Mouse (Mus musculus): Measurements from ENCODE around the gene Zfp799. TPM values are rescaled to one million over a fixed set of nuclear protein-coding genes. Genes with fewer than 3 reads are reported as not detected.
"Not testable (repeated sequence)": the region's sequence is repeated elsewhere in the genome, so short reads cannot be mapped to it uniquely, and the experiment has no call there.

The Zfp799 gene
- 21.5 and 24.2 TPM in 2 replicates for polyA plus RNA-seq (2015; fragmentation: Nextera tagmentation; extraction: Ambion mirVana)

GRCm38 (mm10) chr17:32829540-32830417, at the start of gene Zfp799:
TSS of gene Zfp799 (minus strand) at chr17:32830261.
- Histone ChIP-seq H3K4me1 (replicated peaks) (peaks cover 18% of the 10 kb centered on the region), H3K9me3 (no peaks in the 10 kb centered on the region), H3K9ac (replicated peaks) (peak within 1 kb of the TSS; percentile 97), H3K4me3 (replicated peaks) (peak within 1 kb of the TSS; percentile 76), H3K4me2 (replicated peaks) (peak within 1 kb of the TSS; percentile 85), H3K27ac (peak within 1 kb of the TSS; percentile 85), H3K36me3 (peaks cover 16% of the 10 kb centered on the region), H3K27me3 (no peaks in the 10 kb centered on the region)
- WGBS, result 2% methylated on average over 35 of the region's 35 CpGs
- peak; percentile 100 for ATAC-seq

DNA sequence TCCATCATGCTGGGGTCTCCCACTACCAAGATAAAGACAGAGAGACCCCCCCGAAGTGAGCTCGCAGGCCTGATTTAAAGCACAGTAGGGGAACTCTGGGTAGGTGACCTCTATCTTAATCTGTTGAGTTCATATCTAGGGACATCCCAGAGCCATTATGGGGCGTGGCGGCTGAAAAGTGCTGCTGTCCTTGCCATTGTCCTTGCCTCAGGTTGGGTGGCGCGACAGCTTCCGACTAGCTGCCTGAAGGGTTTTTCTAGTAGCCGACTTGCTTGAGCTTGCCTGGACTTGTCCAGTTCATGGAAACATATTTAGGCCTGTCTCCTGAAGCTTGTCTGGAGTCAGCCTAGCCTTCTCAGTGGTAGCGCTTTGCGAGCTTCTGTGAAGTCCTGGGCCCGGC, 48.7 kb upstream of the Zfp799 start:
- ATAC-seq, result no peak
- H3K27ac ChIP-seq, result no peak overlapping the region
- peaks cover 50% of the 10 kb centered on the region for H3K36me3 ChIP-seq
- peaks cover 11% of the 10 kb centered on the region; the same call in 1 of the 2 replicates for H3K27me3 ChIP-seq
- no peaks in the 10 kb centered on the region for H3K9me3 ChIP-seq
- WGBS, result 95% methylated on average over 11 of the region's 11 CpGs
- H3K4me1 ChIP-seq (replicated peaks), result no peaks in the 10 kb centered on the region
- no peak overlapping the region for H3K4me2 ChIP-seq (replicated peaks)
- H3K9ac ChIP-seq (replicated peaks), result no peak overlapping the region
- no peak overlapping the region for H3K4me3 ChIP-seq (replicated peaks)

- WGBS, result 15% methylated on average over 22 of the region's 22 CpGs
- no peak for ATAC-seq
- H3K4me3 ChIP-seq (replicated peaks), result no peak overlapping the region
- no peak overlapping the region for H3K9ac ChIP-seq (replicated peaks)
- peaks cover 38% of the 10 kb centered on the region for H3K36me3 ChIP-seq
- no peak overlapping the region for H3K4me2 ChIP-seq (replicated peaks)
- H3K4me1 ChIP-seq (replicated peaks), result no peaks in the 10 kb centered on the region
- no peak overlapping the region for H3K27ac ChIP-seq
- no peaks in the 10 kb centered on the region for H3K9me3 ChIP-seq
- H3K27me3 ChIP-seq, result peaks cover 11% of the 10 kb centered on the region; the same call in 1 of the 2 replicates
These were observed 47.6 kb upstream of the Zfp799 start for GRCm38 (mm10) chr17:32877471-32878171.

DNA sequence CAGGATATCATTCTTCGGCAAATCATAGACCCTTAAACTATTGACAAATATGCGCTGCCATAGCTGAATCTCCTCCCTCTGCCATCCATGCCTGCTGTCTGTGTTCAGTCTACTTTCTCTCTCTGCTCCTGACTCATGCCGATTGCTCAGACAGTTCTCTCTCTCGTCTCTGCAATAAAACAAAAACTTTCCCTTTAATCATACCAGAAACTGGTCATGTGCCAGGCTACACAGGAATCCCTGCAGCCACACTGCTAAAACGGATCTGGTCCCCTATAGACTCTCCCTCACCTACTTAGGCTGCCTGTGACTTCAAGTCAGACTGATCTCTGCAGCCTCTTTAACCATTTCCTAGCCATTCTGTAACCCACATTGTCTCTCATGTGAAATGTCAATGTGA, 42.6 kb upstream of the Zfp799 start:
- no peak overlapping the region for H3K9ac ChIP-seq (replicated peaks)
- no peaks in the 10 kb centered on the region for H3K4me1 ChIP-seq (replicated peaks)
- no peak overlapping the region for H3K27ac ChIP-seq
- peaks cover 4% of the 10 kb centered on the region; the same call in 1 of the 2 replicates for H3K27me3 ChIP-seq
- no peaks in the 10 kb centered on the region for H3K36me3 ChIP-seq
- no peak for ATAC-seq
- WGBS, result 70% methylated on average over 5 of the region's 5 CpGs
- no peak overlapping the region for H3K4me2 ChIP-seq (replicated peaks)
- H3K4me3 ChIP-seq (replicated peaks), result no peak overlapping the region
- no peaks in the 10 kb centered on the region for H3K9me3 ChIP-seq

GRCm38 (mm10) chr17:32872091-32872490, 42.0 kb upstream of the Zfp799 start:
- WGBS, result 82% methylated on average over 4 of the region's 4 CpGs
- no peaks in the 10 kb centered on the region for H3K36me3 ChIP-seq
- H3K4me3 ChIP-seq (replicated peaks), result no peak overlapping the region
- no peak overlapping the region for H3K9ac ChIP-seq (replicated peaks)
- no peak for ATAC-seq
- no peak overlapping the region for H3K4me2 ChIP-seq (replicated peaks)
- no peaks in the 10 kb centered on the region for H3K27me3 ChIP-seq
- no peak overlapping the region for H3K27ac ChIP-seq
- no peaks in the 10 kb centered on the region for H3K9me3 ChIP-seq
- H3K4me1 ChIP-seq (replicated peaks), result no peaks in the 10 kb centered on the region

DNA sequence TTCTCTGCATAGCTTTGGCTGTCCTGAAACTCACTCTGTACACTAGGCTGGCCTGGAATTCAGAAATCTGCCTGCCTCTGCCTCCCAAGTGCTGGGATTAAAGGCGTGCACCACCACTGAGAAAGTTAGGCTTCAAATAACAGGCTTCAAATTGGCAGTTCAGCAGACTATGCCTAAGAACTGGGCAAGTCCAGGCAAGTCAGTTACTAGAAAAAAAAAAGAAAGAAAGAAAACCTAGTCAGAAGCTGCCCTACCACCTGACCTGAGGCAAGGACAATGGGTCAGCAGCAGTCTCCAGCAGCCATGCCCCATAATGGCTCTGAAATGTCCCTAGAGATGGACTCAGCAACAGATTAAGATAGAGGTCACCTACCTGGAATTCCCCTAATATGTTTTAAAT, 41.4 kb upstream of the Zfp799 start:
- 93% methylated on average over 1 of the region's 1 CpGs for WGBS
- no peaks in the 10 kb centered on the region for H3K36me3 ChIP-seq
- H3K9ac ChIP-seq (replicated peaks), result no peak overlapping the region
- H3K27me3 ChIP-seq, result no peaks in the 10 kb centered on the region
- H3K4me2 ChIP-seq (replicated peaks), result no peak overlapping the region
- no peak overlapping the region for H3K4me3 ChIP-seq (replicated peaks)
- ATAC-seq, result no peak
- no peaks in the 10 kb centered on the region for H3K4me1 ChIP-seq (replicated peaks)
- H3K9me3 ChIP-seq, result no peaks in the 10 kb centered on the region
- H3K27ac ChIP-seq, result no peak overlapping the region

DNA sequence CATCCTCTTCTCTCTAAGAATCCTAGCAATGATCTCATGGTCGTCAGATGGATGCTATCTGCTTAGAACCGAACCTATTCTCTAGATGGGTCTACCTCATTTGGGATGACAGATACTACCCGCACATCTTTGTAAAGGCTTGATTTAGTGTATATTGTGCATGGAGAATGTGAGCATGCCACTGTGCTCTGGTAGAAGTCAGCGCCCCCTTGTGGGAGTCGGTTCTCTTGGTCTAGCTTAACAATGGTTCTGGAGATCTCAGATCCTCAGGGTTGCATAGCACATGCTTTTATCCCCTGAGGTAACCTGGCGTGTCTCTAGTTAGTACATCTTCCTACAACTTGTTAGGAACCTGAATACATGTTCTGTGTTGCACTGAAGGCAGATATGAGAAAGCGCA, 37.2 kb upstream of the Zfp799 start:
- H3K27me3 ChIP-seq; H3K4me1 ChIP-seq (replicated peaks); H3K36me3 ChIP-seq; H3K9ac ChIP-seq (replicated peaks); H3K4me2 ChIP-seq (replicated peaks); H3K4me3 ChIP-seq (replicated peaks); H3K9me3 ChIP-seq; ATAC-seq; H3K27ac ChIP-seq: not testable (repeated sequence)
- WGBS, result 58% methylated on average over 5 of the region's 7 CpGs

- not testable (repeated sequence) for H3K27ac ChIP-seq; H3K4me2 ChIP-seq (replicated peaks); H3K4me3 ChIP-seq (replicated peaks); H3K36me3 ChIP-seq; H3K9ac ChIP-seq (replicated peaks); H3K27me3 ChIP-seq; ATAC-seq; H3K9me3 ChIP-seq; H3K4me1 ChIP-seq (replicated peaks)
- WGBS, result 77% methylated on average over 3 of the region's 6 CpGs
These were observed 26.7 kb upstream of the Zfp799 start for GRCm38 (mm10) chr17:32856713-32857112.

DNA sequence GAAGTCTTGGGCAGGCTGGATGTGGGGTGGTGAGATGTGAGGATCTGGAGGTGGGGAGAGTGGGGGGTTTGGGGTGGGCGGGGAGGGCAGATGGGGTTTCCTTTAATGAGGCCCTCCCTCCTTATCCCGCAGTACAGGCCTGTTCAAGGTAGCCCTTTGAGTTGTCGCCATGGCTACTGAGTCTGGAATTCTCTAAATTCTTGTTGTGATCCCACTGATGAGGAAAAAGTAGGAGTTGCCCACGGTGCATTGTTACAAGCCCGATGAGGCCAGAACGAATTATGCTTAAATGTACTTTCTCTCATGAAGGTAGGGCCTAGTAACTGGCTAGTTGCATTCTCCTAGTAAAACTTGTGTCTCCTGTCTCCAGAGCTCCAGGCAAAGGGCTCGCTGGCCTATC, 21.5 kb upstream of the Zfp799 start:
- no peak overlapping the region for H3K27ac ChIP-seq

DNA sequence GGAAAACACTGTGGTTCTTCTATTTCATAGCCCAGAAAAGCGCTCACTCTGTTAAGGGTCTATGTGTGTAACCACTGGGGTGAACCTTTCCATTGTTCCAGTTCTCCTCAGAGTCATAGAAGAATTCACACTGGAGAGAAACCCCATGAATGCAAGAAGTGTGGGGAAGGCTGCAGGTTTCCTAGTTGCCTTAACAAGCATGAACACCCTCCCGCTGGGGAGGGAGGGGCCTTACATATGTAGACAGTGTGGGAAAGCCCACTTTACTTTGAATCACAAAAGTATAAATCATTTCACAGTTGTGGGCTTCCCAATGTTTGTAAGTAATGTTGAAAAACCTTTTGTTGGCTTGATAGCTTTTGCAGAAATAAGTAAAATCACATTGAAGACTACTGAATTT, 11.3 kb upstream of the Zfp799 start:
- H3K27me3 ChIP-seq, result no peaks in the 10 kb centered on the region
- H3K4me3 ChIP-seq (replicated peaks), result no peak overlapping the region
- no peak overlapping the region for H3K27ac ChIP-seq
- peaks cover 9% of the 10 kb centered on the region; the same call in 1 of the 2 replicates for H3K9me3 ChIP-seq
- no peak for ATAC-seq
- H3K9ac ChIP-seq (replicated peaks), result no peak overlapping the region
- H3K4me1 ChIP-seq (replicated peaks), result no peaks in the 10 kb centered on the region
- H3K36me3 ChIP-seq, result no peaks in the 10 kb centered on the region
- H3K4me2 ChIP-seq (replicated peaks), result no peak overlapping the region
- 49% methylated on average over 2 of the region's 2 CpGs for WGBS

More for the DNA sequence above, 21.5 kb upstream of the Zfp799 start:
- no peaks in the 10 kb centered on the region for H3K9me3 ChIP-seq
- H3K36me3 ChIP-seq, result no peaks in the 10 kb centered on the region
- no peak overlapping the region for H3K9ac ChIP-seq (replicated peaks)
- 23% methylated on average over 7 of the region's 7 CpGs for WGBS
- no peak overlapping the region for H3K4me3 ChIP-seq (replicated peaks)
- H3K4me1 ChIP-seq (replicated peaks), result no peaks in the 10 kb centered on the region
- H3K27me3 ChIP-seq, result no peaks in the 10 kb centered on the region
- H3K4me2 ChIP-seq (replicated peaks), result no peak overlapping the region
- ATAC-seq, result no peak

DNA sequence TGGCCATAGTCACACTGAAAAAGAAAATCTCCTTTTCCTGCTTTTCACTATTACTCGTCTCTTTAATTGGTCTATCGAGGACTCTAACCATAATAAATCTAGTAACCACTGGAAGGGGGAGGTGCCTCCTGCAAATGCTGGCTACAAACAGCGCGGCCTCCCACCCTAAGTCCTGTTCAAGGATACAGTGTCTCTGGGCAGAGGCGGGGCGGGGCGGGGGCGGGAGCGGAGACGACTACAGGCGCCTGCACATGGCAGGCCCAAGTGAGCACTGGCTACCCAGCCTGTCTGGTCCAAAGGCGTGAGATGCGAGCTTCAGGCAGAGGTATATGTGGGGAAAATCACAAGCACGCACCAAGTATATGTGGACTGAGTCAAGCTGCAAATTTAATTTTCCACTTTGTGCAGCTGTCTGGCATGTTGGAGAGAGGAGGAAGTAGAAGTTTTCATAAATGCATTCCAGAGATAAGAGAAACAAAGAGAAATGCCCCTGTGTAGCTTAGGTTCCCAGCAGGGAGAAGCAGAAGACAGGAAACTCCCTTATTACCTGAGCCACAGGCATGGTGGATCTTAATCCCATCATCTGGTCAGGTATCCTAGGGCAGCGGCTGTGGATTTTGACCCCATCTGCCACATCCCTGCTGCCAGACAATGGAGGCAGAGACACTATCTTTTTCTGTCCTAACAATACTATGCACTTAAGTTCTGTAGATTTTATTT, 9.2 kb upstream of the Zfp799 start:
- Histone ChIP-seq H3K36me3 (no peaks in the 10 kb centered on the region), H3K4me2 (replicated peaks) (no peak overlapping the region), H3K4me1 (replicated peaks) (no peaks in the 10 kb centered on the region), H3K4me3 (replicated peaks) (no peak overlapping the region), H3K9ac (replicated peaks) (no peak overlapping the region), H3K27ac (no peak overlapping the region), H3K9me3 (peaks cover 9% of the 10 kb centered on the region; the same call in 1 of the 2 replicates), H3K27me3 (no peaks in the 10 kb centered on the region)
- WGBS, result 43% methylated on average over 15 of the region's 15 CpGs
- no peak for ATAC-seq

DNA sequence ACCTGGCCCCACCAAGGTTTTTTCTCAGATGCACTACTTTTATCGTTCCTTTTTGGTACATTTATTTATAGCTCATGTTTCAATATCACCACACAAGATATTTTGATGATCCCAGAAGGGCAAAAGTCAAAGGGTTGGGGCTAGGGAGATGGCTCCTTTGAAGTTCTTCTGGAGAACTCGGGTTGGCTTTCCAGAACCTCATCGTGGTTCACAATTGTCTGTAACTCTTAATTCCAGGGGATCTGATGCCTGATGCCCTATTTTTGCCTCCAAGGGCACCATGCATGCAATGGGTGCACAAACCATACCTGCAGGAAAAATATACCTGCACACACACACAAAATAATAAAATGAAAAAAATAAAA, 339 bp upstream of the Zfp799 start:
- 38% methylated on average over 3 of the region's 3 CpGs for WGBS
- Histone ChIP-seq H3K9ac (replicated peaks) (peak overlapping the region; percentile 97), H3K4me1 (replicated peaks) (peaks cover 18% of the 10 kb centered on the region), H3K27me3 (no peaks in the 10 kb centered on the region), H3K4me2 (replicated peaks) (peak overlapping the region; percentile 85), H3K36me3 (peaks cover 11% of the 10 kb centered on the region), H3K4me3 (replicated peaks) (peak overlapping the region; percentile 76), H3K9me3 (no peaks in the 10 kb centered on the region), H3K27ac (no peak overlapping the region)
- ATAC-seq, result peak; percentile 46
